22 mouse cellular contexts compared by ENCODE assay signal in genomic region chr10:9545807-9546206, GRCm38 (mm10).
DNase-seq lines count a peak whose midpoint lies in the region; ATAC-seq and TF ChIP-seq lines count a peak whose summit lies in the region.
"Had no signal": no experiment of that assay in that cellular context is flagged by ENCODE, and none has a peak within 500 bp of the region (broad histone marks: within the 10 kb centered on the region; RNA-seq: fewer than 3 reads in every experiment).

No protein-coding gene starts in this region.

- TF ChIP-seq CTCF in forebrain, postnatal 0 days (IDR thresholded peaks at IDR 0.05; ENCODE audit: low read depth) = no peak

- WGBS in hindbrain, embryonic 13.5 days = 48% methylated on average over 6 of the region's 6 CpGs
- WGBS in hindbrain, embryonic 16.5 days = 38% methylated on average over 6 of the region's 6 CpGs
- WGBS in forebrain, embryonic 11.5 days = 36% methylated on average over 6 of the region's 6 CpGs
- 22% methylated on average over 6 of the region's 6 CpGs for WGBS in forebrain, postnatal 0 days

- no peak overlapping the region for H3K4me2 ChIP-seq in hindbrain, embryonic 13.5 days
- H3K4me2 ChIP-seq in hindbrain, embryonic 16.5 days (ENCODE audit: low read length) = no peak overlapping the region
- no peak overlapping the region for H3K4me2 ChIP-seq in forebrain, embryonic 11.5 days (ENCODE audit: low read depth, low read length, severe bottlenecking)
- no peak overlapping the region for H3K4me2 ChIP-seq in forebrain, postnatal 0 days (ENCODE audit: low read depth)
- H3K4me2 ChIP-seq: heart, embryonic 12.5 days; hindbrain, embryonic 14.5 days; liver, embryonic 13.5 days; neural tube, embryonic 13.5 days had no signal

- no peak overlapping the region for H3K9ac ChIP-seq in hindbrain, embryonic 13.5 days
- H3K9ac ChIP-seq in hindbrain, embryonic 16.5 days (ENCODE audit: low read depth, low read length) = no peak overlapping the region
- H3K9ac ChIP-seq in forebrain, embryonic 11.5 days (ENCODE audit: low read length) = no peak overlapping the region
- no peak overlapping the region for H3K9ac ChIP-seq in forebrain, postnatal 0 days
- H3K9ac ChIP-seq: heart, embryonic 12.5 days; hindbrain, embryonic 14.5 days; liver, embryonic 13.5 days; neural tube, embryonic 13.5 days had no signal

- ATAC-seq in hindbrain, embryonic 13.5 days (ENCODE audit: low FRiP score) = peak; percentile 65; the same call in 1 of the 2 replicates
- no peak for ATAC-seq in hindbrain, embryonic 16.5 days
- ATAC-seq in forebrain, embryonic 11.5 days (replicated peaks; ENCODE audit: low FRiP score) = peak; percentile 90
- peak; percentile 50 for ATAC-seq in forebrain, postnatal 0 days
- ATAC-seq: Patski had no signal

- no peak overlapping the region for H3K4me3 ChIP-seq in hindbrain, embryonic 13.5 days
- H3K4me3 ChIP-seq in hindbrain, embryonic 16.5 days (ENCODE audit: low read length) = no peak overlapping the region
- H3K4me3 ChIP-seq in forebrain, embryonic 11.5 days (ENCODE audit: low read depth, low read length) = no peak overlapping the region
- H3K4me3 ChIP-seq in forebrain, postnatal 0 days (ENCODE audit: low read depth, low read length) = no peak overlapping the region
- H3K4me3 ChIP-seq: heart, embryonic 12.5 days; liver, embryonic 13.5 days; neural tube, embryonic 13.5 days had no signal

- H3K9me3 ChIP-seq in hindbrain, embryonic 13.5 days = no peaks in the 10 kb centered on the region
- H3K9me3 ChIP-seq in hindbrain, embryonic 16.5 days (ENCODE audit: control insufficient read depth, low read length) = no peaks in the 10 kb centered on the region
- no peaks in the 10 kb centered on the region for H3K9me3 ChIP-seq in forebrain, embryonic 11.5 days (ENCODE audit: control insufficient read depth, low read length)
- no peaks in the 10 kb centered on the region for H3K9me3 ChIP-seq in forebrain, postnatal 0 days (ENCODE audit: low read length)
- H3K9me3 ChIP-seq: heart, embryonic 12.5 days; liver, embryonic 13.5 days; neural tube, embryonic 13.5 days had no signal

- DNase-seq in forebrain, embryonic 11.5 days (ENCODE audit: low spot score) = no peak
- DNase-seq in forebrain, postnatal 0 days = no peak
- DNase-seq in retina, postnatal 1 day = peak; percentile 70
- no peak for DNase-seq in lung, postnatal 36 days
- no peak for DNase-seq in ovary, postnatal 14 days (ENCODE audit: low spot score)
- DNase-seq: cerebellum, adult 11-12 months; cerebellum, postnatal 10 days; embryo, embryonic 11 days; heart, adult 11 months; heart, postnatal 10 days; kidney, adult 2 months; layer of hippocampus, adult 9-11 months; liver, embryonic 13.5 days; lung, adult 2 months; lung, postnatal 14 days had no signal

- no peaks in the 10 kb centered on the region for H3K27me3 ChIP-seq in hindbrain, embryonic 13.5 days
- H3K27me3 ChIP-seq in hindbrain, embryonic 16.5 days (replicated peaks; ENCODE audit: control insufficient read depth, insufficient read depth, low read length) = no peaks in the 10 kb centered on the region
- no peaks in the 10 kb centered on the region for H3K27me3 ChIP-seq in forebrain, embryonic 11.5 days (ENCODE audit: control insufficient read depth, insufficient read depth, low read length)
- H3K27me3 ChIP-seq in forebrain, postnatal 0 days (ENCODE audit: insufficient read depth, low read length) = no peaks in the 10 kb centered on the region
- H3K27me3 ChIP-seq: heart, embryonic 12.5 days; liver, embryonic 13.5 days; neural tube, embryonic 13.5 days had no signal

- H3K27ac ChIP-seq in hindbrain, embryonic 13.5 days = 0 out of 2 replicates have a peak overlapping the region, but pooled peaks have one; percentile 8
- H3K27ac ChIP-seq in hindbrain, embryonic 16.5 days (ENCODE audit: low read depth, low read length) = no peak overlapping the region
- H3K27ac ChIP-seq in forebrain, embryonic 11.5 days (ENCODE audit: low read depth, low read length) = no peak overlapping the region
- H3K27ac ChIP-seq in forebrain, postnatal 0 days (ENCODE audit: low read depth, low read length) = no peak overlapping the region
- H3K27ac ChIP-seq: hindbrain, embryonic 14.5 days; kidney, postnatal 0 days; liver, embryonic 13.5 days; neural tube, embryonic 13.5 days had no signal

- H3K36me3 ChIP-seq in hindbrain, embryonic 13.5 days = no peaks in the 10 kb centered on the region
- H3K36me3 ChIP-seq in hindbrain, embryonic 16.5 days (ENCODE audit: control insufficient read depth, insufficient read depth, low read length) = no peaks in the 10 kb centered on the region
- H3K36me3 ChIP-seq in forebrain, embryonic 11.5 days (ENCODE audit: control insufficient read depth, insufficient read depth, low read length) = no peaks in the 10 kb centered on the region
- no peaks in the 10 kb centered on the region for H3K36me3 ChIP-seq in forebrain, postnatal 0 days (ENCODE audit: insufficient read depth)
- H3K36me3 ChIP-seq: heart, embryonic 12.5 days; liver, embryonic 13.5 days; neural tube, embryonic 13.5 days had no signal

- H3K4me1 ChIP-seq in hindbrain, embryonic 13.5 days (replicated peaks) = peaks cover 16% of the 10 kb centered on the region
- no peaks in the 10 kb centered on the region; the same call in 1 of the 2 replicates for H3K4me1 ChIP-seq in hindbrain, embryonic 16.5 days (ENCODE audit: control insufficient read depth, insufficient read depth, low read depth, low read length)
- peaks cover 11% of the 10 kb centered on the region for H3K4me1 ChIP-seq in forebrain, embryonic 11.5 days (replicated peaks; ENCODE audit: control insufficient read depth, insufficient read depth, low read length)
- no peaks in the 10 kb centered on the region for H3K4me1 ChIP-seq in forebrain, postnatal 0 days (ENCODE audit: insufficient read depth)
- H3K4me1 ChIP-seq: liver, embryonic 13.5 days; neural tube, embryonic 13.5 days had no signal
